Mouse (Mus musculus) heart, embryonic 13.5 days (tissue): ENCODE data around the gene Pwwp2b. TPM values are rescaled to one million over a fixed set of nuclear protein-coding genes. Genes with fewer than 3 reads are reported as not detected.

Experiments used
- ATAC-seq: fragments of 200-750 bp; cut with Nextera tagmentation; 2 replicates; pipeline ENCODE4 v1.8.0; 2017; ENCODE audit warnings: moderate TSS enrichment; ENCODE audit not compliant: insufficient number of reproducible peaks, low FRiP score, low TSS enrichment; ENCODE audit errors: extremely low read depth
- H3K27ac ChIP-seq: fragments of 300-500 bp; sonication (generic); replicated peaks from 2 replicates; pipeline ENCODE4 v1.5.1; 2015; ENCODE audit warnings: moderate library complexity, mild to moderate bottlenecking, inconsistent platforms
- H3K27me3 ChIP-seq: fragments of 300-500 bp; sonication (generic); replicated peaks from 2 replicates; pipeline ENCODE4 v1.6.1; 2015; ENCODE audit warnings: mild to moderate bottlenecking, inconsistent platforms
- H3K36me3 ChIP-seq: fragments of 300-500 bp; sonication (generic); 2 replicates; pipeline ENCODE4 v1.6.1; 2015; ENCODE audit warnings: mild to moderate bottlenecking, inconsistent platforms
- H3K4me1 ChIP-seq: fragments of 300-500 bp; sonication (generic); 2 replicates; pipeline ENCODE4 v1.6.1; 2015; ENCODE audit warnings: inconsistent platforms
- H3K4me2 ChIP-seq: fragments of 300-500 bp; sonication (generic); 2 replicates; pipeline ENCODE4 v1.6.1; 2015; ENCODE audit warnings: inconsistent platforms, mild to moderate bottlenecking, moderate library complexity
- H3K4me3 ChIP-seq: fragments of 300-500 bp; sonication (generic); 2 replicates; pipeline ENCODE4 v1.5.1; 2015; ENCODE audit warnings: moderate library complexity, mild to moderate bottlenecking, inconsistent platforms
- H3K9ac ChIP-seq: fragments of 300-500 bp; sonication (generic); 2 replicates; pipeline ENCODE4 v1.6.1; 2015; ENCODE audit warnings: inconsistent platforms, mild to moderate bottlenecking, moderate library complexity
- H3K9me3 ChIP-seq: fragments of 300-500 bp; sonication (generic); 2 replicates; pipeline ENCODE4 v1.6.1; 2016; ENCODE audit warnings: inconsistent platforms
- WGBS: fragments of 180-500 bp; shearing (Covaris S2); methylation state at CpG from one replicate; pipeline ENCODE4 v1.1.7; 2015; ENCODE audit warnings: mixed read lengths; 5-methylcytosine and 5-hydroxymethylcytosine counted together
- polyA plus RNA-seq: library from polyadenylated mRNA; unstranded; fragments of >200 nt; fragmentation: Nextera tagmentation; extraction: Ambion mirVana; gene quantifications from 2 replicates; pipeline ENCODE4 v1.2.1, GENCODE M21; 2015

Gene Pwwp2b
- polyA plus RNA-seq, 1 experiment from 2014 or later = 8.0 TPM

DNA sequence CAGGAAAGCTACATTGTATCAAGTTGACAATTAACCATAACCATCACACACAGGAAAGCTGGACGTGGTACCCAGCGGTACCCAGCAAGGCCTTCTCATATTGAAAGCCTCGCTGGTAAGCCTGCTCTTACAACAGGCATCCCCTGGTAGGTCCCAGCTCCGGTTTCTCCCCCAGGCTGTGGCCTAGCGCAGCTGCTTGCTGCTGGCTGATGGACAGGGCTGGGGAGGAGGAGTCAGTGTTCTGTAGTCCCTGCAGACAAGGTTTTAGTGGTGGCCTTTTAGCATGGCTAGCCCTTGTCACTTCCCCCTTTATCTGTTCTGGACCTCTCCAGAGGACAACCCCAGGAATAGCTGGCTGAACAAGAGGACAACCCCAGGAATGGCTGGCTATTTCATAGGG lies 54.0 kb downstream of the Pwwp2b start:
- 49% methylated on average over 5 of the region's 5 CpGs for WGBS
- Histone ChIP-seq H3K27ac (0 out of 2 replicates have a peak overlapping the region, but pooled peaks have one; percentile 16), H3K9ac (0 out of 2 replicates have a peak overlapping the region, but pooled peaks have one; percentile 2), H3K4me3 (no peak overlapping the region), H3K4me2 (no peak overlapping the region), H3K9me3 (no peaks in the 10 kb centered on the region), H3K4me1 (peaks cover 48% of the 10 kb centered on the region), H3K27me3 (no peaks in the 10 kb centered on the region), H3K36me3 (no peaks in the 10 kb centered on the region)
- ATAC-seq = no peak

DNA sequence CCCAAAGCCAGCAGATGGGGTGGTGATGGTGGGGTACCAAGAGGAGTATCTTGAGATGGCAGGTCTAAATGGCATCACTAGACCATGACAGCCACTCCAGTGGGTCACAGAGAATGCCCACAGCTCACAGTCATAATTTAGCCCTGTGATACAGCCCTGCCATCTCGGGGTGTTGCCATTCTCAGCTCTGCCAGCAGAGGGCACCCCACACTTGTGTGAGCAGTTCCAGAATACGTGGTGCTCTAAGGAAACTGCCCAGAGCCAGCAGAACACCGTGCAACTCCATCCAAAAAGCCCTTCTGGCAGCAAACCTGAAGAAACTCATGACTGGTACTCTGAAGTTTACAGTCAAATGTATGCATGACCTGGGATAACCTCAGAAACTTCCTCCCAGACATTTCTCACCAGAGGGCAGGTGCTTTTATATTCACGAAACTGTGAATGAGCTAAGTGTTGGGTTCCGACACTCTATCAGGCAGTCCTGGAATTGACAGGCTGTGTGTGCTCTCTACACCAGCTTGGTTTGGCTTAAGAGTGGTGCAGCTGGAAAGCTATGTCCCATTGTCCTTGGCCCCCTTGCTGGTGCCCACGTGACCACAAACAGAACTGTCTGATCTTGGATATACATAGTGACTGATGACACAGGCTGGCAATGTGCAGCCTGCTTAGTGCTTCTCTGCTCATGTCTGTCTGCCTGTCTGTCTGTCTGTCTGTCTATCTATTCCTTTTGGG lies 55.2 kb downstream of the Pwwp2b start:
- H3K4me2 ChIP-seq = peak overlapping the region; percentile 32; the same call in 1 of the 2 replicates
- H3K36me3 ChIP-seq = no peaks in the 10 kb centered on the region
- no peaks in the 10 kb centered on the region for H3K27me3 ChIP-seq
- no peak overlapping the region for H3K4me3 ChIP-seq
- ATAC-seq = peak; percentile 57; the same call in 1 of the 2 replicates
- peaks cover 50% of the 10 kb centered on the region for H3K4me1 ChIP-seq
- no peaks in the 10 kb centered on the region for H3K9me3 ChIP-seq
- H3K27ac ChIP-seq = peak overlapping the region; percentile 85
- H3K9ac ChIP-seq = no peak overlapping the region
- 22% methylated on average over 6 of the region's 6 CpGs for WGBS

DNA sequence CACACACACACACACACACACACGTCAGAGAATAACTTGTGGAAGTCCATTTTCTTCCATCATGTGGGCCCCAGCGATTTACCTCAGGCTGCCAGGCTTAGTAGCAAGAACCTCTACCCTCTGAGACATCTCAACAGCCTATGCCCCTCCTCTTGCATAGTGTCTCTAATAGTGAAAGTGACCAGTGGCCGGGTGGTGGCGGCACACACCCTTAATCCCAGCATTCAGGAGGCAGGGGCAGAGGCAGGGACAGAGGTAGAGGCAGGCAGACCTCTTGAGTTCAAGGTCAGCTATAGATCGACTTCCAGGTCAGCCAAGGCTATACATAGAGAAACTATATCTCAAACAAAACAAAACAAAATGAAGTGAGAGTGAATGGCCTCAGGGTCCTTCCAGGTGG lies 56.0 kb downstream of the Pwwp2b start:
- H3K36me3 ChIP-seq = no peaks in the 10 kb centered on the region
- H3K4me2 ChIP-seq = no peak overlapping the region
- H3K27ac ChIP-seq = peak overlapping the region; percentile 85
- H3K9me3 ChIP-seq = no peaks in the 10 kb centered on the region
- peaks cover 55% of the 10 kb centered on the region for H3K4me1 ChIP-seq
- H3K9ac ChIP-seq = peak overlapping the region; percentile 59; the same call in 1 of the 2 replicates
- no peak for ATAC-seq
- H3K4me3 ChIP-seq = no peak overlapping the region
- 25% methylated on average over 5 of the region's 5 CpGs for WGBS
- no peaks in the 10 kb centered on the region for H3K27me3 ChIP-seq

DNA sequence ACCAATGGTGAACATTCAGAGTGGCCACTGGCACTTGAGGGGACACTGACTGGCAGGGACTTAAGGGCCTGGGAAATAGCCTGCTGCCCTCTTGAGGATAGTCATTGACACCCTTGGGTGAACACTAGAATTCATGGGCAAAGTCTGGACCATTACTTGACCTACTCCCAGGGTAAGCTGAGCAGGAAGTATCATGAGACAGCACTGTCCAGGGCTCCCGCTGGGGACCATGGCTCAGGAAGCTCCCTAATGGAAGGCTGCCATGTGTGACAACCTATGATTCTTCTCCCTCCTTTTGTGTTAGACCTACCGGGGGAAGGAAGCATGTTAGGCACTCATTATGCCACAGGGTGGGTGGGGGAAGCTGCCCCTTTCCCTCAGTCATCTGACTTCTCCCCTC lies 58.8 kb downstream of the Pwwp2b start:
- H3K36me3 ChIP-seq = no peaks in the 10 kb centered on the region
- no peaks in the 10 kb centered on the region for H3K9me3 ChIP-seq
- peaks cover 70% of the 10 kb centered on the region for H3K4me1 ChIP-seq
- ATAC-seq = no peak
- H3K4me3 ChIP-seq = no peak overlapping the region
- WGBS = 64% methylated on average over 2 of the region's 2 CpGs
- no peaks in the 10 kb centered on the region for H3K27me3 ChIP-seq
- H3K9ac ChIP-seq = no peak overlapping the region
- H3K4me2 ChIP-seq = no peak overlapping the region
- H3K27ac ChIP-seq = no peak overlapping the region

DNA sequence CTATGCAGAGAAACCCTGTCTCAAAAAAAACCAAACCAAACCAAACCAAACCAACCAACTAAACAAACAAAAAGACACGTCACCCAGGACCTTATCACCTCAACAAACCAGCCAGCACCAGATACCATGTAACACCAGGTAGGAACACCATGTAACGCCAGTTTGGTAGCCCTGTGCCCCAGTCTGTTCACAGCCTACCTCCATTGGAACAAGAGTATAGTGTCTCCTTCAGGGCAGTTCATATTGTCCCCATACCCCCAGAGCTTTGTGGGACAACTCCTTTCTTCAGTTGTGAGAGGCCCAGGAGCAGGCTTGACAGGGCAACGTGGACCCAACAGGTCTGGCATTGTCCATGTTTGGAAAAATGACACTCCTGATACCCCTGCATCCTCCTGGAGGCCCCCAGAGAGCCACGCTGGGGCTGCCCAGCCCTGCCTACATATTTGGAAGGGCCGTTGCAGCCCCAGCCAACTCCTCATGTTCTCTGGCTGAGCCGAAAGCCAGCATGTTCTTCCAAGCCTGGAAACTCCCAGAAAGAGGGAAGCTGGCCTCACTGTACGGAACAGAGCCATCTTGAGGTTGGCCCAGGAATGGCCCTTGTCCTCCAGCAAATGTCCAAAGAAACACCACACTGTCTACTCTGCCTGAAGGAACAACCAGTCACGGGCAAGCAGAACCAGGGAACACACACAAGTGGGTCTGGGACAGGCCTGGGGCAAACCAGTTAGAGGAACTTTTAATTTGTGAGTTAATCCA lies 60.0 kb downstream of the Pwwp2b start:
- ATAC-seq = no peak
- Histone ChIP-seq H3K36me3 (no peaks in the 10 kb centered on the region), H3K4me3 (no peak overlapping the region), H3K27ac (peak overlapping the region; percentile 29), H3K4me1 (peaks cover 64% of the 10 kb centered on the region), H3K9ac (peak overlapping the region; percentile 1; the same call in 1 of the 2 replicates), H3K4me2 (no peak overlapping the region), H3K9me3 (no peaks in the 10 kb centered on the region), H3K27me3 (no peaks in the 10 kb centered on the region)
- 72% methylated on average over 8 of the region's 8 CpGs for WGBS

DNA sequence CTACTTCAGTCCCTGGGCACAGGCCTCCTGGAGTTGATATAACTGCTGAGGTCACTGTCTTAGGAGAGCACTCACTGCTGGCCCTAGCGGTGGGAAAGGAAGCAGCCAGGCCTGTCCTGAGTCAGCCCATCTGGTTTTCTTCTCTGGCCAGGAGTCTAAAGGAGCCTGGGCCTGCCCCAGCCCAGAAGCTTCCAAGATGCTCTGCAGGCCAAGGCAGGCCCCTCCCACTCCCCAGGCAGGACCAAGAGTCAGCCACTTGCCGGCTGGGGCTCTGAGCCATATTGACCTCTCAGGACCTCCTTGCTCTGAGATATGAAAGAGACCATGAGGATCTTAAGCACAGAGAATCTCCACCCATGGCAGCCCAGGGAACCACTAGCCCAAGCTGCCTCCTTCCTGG lies 60.8 kb downstream of the Pwwp2b start:
- Histone ChIP-seq H3K4me2 (no peak overlapping the region), H3K27ac (peak overlapping the region; percentile 29), H3K9ac (peak overlapping the region; percentile 1; the same call in 1 of the 2 replicates), H3K4me1 (peaks cover 56% of the 10 kb centered on the region), H3K36me3 (no peaks in the 10 kb centered on the region), H3K4me3 (no peak overlapping the region), H3K27me3 (no peaks in the 10 kb centered on the region), H3K9me3 (no peaks in the 10 kb centered on the region)
- 16% methylated on average over 2 of the region's 2 CpGs for WGBS
- no peak for ATAC-seq

DNA sequence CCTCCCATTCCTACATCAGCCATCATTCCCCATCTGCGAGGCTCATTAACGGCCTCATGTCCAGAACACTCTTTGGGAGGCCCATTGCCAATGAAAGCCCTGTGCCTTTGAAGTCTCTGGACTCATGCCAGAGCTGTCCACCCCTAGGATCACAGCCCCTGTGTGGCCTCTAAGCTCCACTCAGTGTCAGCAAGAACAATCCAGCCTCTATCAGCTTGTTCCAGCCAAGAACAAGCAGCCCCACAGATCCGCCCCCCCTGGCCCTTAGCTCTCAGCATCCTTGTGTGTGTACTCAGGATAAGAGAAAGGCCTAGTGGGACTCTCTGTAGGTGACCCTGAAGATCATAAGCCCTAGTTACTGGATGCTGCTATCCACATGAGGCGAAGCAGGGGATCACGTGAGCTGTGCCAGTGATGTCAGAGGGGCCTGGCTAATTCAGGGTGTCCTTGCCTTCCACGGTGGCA lies 62.2 kb downstream of the Pwwp2b start:
- H3K27ac ChIP-seq = peak overlapping the region; percentile 94
- H3K4me3 ChIP-seq = no peak overlapping the region
- peaks cover 45% of the 10 kb centered on the region for H3K4me1 ChIP-seq
- WGBS = 19% methylated on average over 6 of the region's 6 CpGs
- no peaks in the 10 kb centered on the region for H3K27me3 ChIP-seq
- ATAC-seq = peak; percentile 63; the same call in 1 of the 2 replicates
- H3K9me3 ChIP-seq = no peaks in the 10 kb centered on the region
- no peaks in the 10 kb centered on the region for H3K36me3 ChIP-seq
- H3K9ac ChIP-seq = no peak overlapping the region
- H3K4me2 ChIP-seq = no peak overlapping the region

DNA sequence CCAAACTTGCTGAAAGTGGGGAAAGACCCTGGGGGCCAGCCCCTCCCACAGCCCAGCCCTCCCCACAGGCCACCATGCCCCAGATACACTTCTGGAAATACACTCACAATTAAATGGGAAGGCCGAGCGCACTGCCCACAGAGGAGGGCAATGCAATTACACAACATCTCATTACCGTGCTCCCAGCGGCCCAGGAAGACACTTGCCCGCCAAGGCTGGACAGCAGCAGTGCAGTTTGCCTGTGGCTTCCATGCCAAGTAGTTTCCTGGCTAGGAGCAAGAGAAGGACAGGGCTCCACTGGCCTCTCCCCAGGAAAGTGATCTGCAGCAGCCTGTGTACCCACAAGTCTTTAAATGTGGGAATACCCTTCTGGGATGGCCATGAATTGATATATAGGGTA lies 64.4 kb downstream of the Pwwp2b start:
- Histone ChIP-seq H3K4me2 (no peak overlapping the region), H3K9me3 (no peaks in the 10 kb centered on the region), H3K27me3 (no peaks in the 10 kb centered on the region), H3K9ac (peak overlapping the region; percentile 30), H3K4me3 (no peak overlapping the region), H3K4me1 (peaks cover 45% of the 10 kb centered on the region), H3K27ac (no peak overlapping the region), H3K36me3 (no peaks in the 10 kb centered on the region)
- ATAC-seq = no peak
- WGBS = 75% methylated on average over 5 of the region's 5 CpGs

DNA sequence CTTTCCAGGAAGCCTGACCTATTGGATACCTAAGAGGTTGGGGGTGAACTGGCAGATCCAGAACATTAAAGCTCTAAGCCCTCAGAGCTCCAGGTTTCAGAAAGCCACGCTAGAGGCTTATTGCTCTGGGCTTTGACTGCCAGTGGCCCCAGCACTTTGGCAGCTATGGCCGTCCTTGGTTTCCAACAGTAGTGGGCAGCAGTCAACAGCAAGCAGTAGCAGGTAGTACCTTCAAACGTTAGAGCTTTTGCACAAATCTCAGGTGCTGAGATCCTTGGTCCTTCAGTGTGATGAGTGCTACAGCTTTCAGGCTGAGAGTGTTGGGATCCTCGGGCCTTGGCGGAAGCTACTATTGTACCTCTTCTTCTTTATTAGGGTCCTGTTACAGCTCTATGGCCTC lies 65.1 kb downstream of the Pwwp2b start:
- no peak overlapping the region for H3K27ac ChIP-seq
- peaks cover 49% of the 10 kb centered on the region for H3K4me1 ChIP-seq
- no peaks in the 10 kb centered on the region for H3K36me3 ChIP-seq
- no peaks in the 10 kb centered on the region for H3K27me3 ChIP-seq
- no peaks in the 10 kb centered on the region for H3K9me3 ChIP-seq
- no peak for ATAC-seq
- no peak overlapping the region for H3K9ac ChIP-seq
- H3K4me2 ChIP-seq = no peak overlapping the region
- H3K4me3 ChIP-seq = no peak overlapping the region
- 68% methylated on average over 5 of the region's 5 CpGs for WGBS

DNA sequence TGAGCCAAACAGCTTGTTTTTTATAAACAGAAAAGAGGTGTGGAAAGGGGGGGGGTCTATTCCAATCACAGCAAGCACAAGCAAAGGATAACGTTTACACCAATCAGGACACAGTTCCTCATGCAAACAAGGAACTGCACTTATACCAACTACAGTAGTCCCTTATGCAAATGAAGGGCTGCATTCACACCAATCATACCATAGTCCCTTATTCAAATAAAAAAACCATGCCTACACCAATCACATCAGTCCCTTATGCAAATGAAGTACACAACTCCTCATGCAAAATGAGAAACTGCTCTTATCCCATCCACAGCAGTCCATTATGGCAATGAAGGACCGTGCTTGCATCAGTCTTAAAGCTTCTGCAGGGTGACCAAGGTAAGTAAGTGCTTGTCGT lies 66.4 kb downstream of the Pwwp2b start:
- Histone ChIP-seq H3K36me3 (no peaks in the 10 kb centered on the region), H3K4me1 (peaks cover 51% of the 10 kb centered on the region), H3K27ac (no peak overlapping the region), H3K27me3 (no peaks in the 10 kb centered on the region), H3K4me2 (no peak overlapping the region), H3K9ac (no peak overlapping the region), H3K4me3 (no peak overlapping the region), H3K9me3 (no peaks in the 10 kb centered on the region)
- 81% methylated on average over 3 of the region's 3 CpGs for WGBS
- ATAC-seq = no peak

DNA sequence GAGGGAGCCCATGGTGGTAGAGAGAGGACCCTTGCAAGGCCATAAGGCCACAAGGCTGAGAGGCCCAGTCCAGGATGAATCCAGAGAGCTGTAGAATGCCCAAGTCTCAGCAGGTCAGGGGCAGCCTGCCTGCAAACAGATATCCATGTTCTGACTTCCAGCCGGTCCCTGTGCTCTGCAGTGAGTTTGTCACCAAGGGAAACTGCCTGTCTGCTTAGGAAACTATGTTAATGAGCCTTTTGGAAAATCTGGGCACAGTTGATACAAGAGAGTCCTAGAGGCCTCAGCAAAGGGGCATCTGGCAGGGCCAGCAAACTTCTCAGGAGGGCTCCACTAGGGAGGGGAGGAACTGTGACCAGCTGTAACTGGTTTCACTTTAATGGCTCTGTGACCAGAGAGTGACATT lies 70.7 kb downstream of the Pwwp2b start:
- Histone ChIP-seq H3K27ac (peak overlapping the region; percentile 95), H3K4me2 (peak overlapping the region; percentile 8; the same call in 1 of the 2 replicates), H3K27me3 (no peaks in the 10 kb centered on the region), H3K36me3 (no peaks in the 10 kb centered on the region), H3K4me1 (peaks cover 41% of the 10 kb centered on the region), H3K9me3 (no peaks in the 10 kb centered on the region), H3K4me3 (no peak overlapping the region), H3K9ac (0 out of 2 replicates have a peak overlapping the region, but pooled peaks have one; percentile 51)
- 0 out of 2 replicates have a peak, but pooled peaks have one; percentile 33 for ATAC-seq
- 15% methylated on average over 1 of the region's 1 CpGs for WGBS
